Mouse (Mus musculus) testis, adult 2 months (tissue): ENCODE data around the gene Enpp7.

ENCODE experiments used
- CTCF ChIP-seq: fragments of 200-500 bp; IDR thresholded peaks from 2 replicates; pipeline ENCODE4 v1.5.1; 2012; ENCODE audit warnings: low read depth, mild to moderate bottlenecking, inconsistent platforms, low read length, moderate library complexity; ENCODE audit not compliant: control insufficient read depth, insufficient read depth, insufficient replicate concordance
- POLR2A ChIP-seq: fragments of 200-500 bp; IDR thresholded peaks from 2 replicates; pipeline ENCODE4 v1.6.1; 2012; ENCODE audit warnings: low read depth, mild to moderate bottlenecking, inconsistent platforms, low read length, moderate library complexity; ENCODE audit not compliant: control insufficient read depth

DNA sequence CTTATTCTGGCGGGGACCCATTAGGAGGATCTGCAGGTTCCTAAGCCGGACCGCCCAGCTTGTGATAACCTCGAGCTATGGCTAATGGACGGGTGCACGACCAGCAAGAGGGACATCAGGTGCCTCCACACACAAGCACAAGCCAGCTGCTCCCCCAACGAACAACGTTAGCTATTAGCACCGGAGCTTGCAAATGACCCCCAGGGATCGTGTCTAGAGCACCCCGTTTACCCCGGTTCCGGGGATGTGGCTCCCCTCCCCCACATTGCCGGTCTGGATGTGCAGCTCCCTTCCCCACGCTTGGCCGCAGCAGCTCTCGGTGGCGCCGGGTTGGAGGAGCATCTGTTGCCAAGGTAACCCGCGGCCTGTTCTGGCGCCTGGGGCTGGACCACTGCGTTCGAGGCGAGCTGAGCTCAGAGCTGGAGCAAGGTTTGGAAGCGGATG is 11.4 kb downstream of the Enpp7 start:
- TF ChIP-seq CTCF (0 out of 2 replicates have a peak, but pooled peaks have one; percentile 1), POLR2A (no peak)
